Mouse (Mus musculus) granulocyte monocyte progenitor cell, adult 5-6 weeks (primary cell): ENCODE data around the gene Tmcc2. TPM values are rescaled to one million over a fixed set of nuclear protein-coding genes. Genes with fewer than 3 reads are reported as not detected.
A peak's percentile ranks its signal among the peaks of the same experiment; 100 is the strongest.

Experiments
- ATAC-seq: replicated peaks from 2 replicates; pipeline ENCODE4 v1.8.0; 2016; ENCODE audit warnings: mild to moderate bottlenecking, moderate TSS enrichment, inconsistent platforms; ENCODE audit not compliant: poor library complexity, severe bottlenecking
- total RNA-seq, 2 experiments: library from RNA; stranded (forward) in 1 of 2; stranded (reverse) in 1 of 2; fragments of 200-712, 200-1000 nt in 1 of 2; fragments of >200 nt in 1 of 2; fragmentation: Nextera tagmentation in 1 of 2; gene quantifications; 2 replicates each; pipeline ENCODE4 v1.2.3; 2014 to 2017

Gene Tmcc2
- total RNA-seq, 2 experiments from 2014 or later, result 1.5 to 3.7 TPM

DNA sequence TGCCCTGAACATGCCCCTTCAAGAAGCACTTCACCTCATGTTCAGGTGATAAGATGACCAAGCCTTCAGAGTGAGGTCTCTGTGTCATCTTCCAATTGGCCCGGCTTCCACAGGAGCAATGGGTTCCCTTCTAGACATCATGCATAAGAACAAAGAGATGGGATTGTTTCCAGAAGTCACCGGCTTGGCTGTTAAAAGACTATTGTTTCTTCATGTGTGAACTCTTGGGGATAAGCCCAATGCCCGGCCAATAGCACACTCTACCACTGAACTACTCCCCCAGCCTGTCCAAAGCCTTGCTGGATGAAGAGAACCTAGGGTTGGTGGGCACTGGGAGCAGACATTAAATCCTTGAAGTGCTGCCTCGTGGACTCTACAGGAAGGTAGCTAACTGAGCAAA lies 45.6 kb downstream of the Tmcc2 start:
- no peak for ATAC-seq

GRCm38 (mm10) chr1:132343656-132344055 lies 47.4 kb downstream of the Tmcc2 start:
- peak; percentile 54 for ATAC-seq

DNA sequence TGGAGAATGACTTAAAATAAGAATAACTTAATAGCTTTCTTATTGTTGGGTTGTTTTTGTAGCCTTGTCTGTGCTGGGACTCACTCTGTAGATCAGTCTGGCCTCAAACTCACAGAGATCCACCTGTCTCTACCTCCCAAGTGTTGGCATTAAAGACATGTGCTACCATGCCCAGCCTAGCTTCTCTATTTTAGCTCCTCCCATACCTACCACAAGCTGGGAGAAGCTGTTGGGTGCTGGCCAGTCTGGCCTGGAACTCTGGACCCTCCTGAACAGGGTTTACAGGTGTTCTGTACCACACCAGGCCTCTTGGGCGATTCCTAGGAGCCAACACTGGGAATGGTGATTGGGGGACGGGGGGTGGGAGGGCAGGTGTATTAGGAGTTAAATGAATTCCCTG lies 47.9 kb downstream of the Tmcc2 start:
- peak; percentile 21; the same call in 1 of the 2 replicates for ATAC-seq

GRCm38 (mm10) chr1:132342518-132342917 lies 48.6 kb downstream of the Tmcc2 start:
- no peak for ATAC-seq

- peak; percentile 95 for ATAC-seq
Observed at GRCm38 (mm10) chr1:132341731-132342501, 49.2 kb downstream of the Tmcc2 start.

DNA sequence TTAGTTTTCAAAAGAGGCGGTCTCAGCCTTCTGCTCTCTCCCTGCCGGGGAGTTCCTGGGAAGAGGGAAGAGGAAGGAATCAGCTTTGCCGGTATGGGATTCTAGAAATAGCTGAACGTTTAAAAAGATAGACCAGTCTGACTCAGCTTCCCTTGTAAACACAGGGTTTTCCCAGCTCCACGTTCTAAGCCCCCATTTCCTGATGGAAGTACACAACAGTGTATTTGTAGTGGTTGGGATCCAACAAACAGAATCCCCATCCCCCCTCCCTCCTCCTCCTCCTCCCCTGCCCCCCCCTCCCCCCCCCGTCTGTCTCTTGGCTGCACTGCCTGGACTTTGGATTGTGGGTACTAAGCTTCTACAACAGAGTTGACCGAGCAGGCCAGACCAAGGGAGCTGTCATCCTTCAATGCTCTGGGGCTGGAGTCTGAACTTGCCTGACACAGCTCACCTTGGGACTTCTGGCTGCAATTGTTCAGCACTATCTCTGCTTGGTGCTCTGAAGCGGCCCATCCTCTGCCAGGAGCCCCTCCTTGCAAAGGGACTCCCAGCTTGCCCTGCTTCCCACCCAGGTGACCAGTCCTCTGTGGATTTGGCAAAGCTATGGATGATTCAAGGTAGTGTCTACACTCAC lies 52.9 kb downstream of the Tmcc2 start:
- no peak for ATAC-seq

- ATAC-seq, result no peak
Observed at GRCm38 (mm10) chr1:132336921-132337320, 54.2 kb downstream of the Tmcc2 start.

DNA sequence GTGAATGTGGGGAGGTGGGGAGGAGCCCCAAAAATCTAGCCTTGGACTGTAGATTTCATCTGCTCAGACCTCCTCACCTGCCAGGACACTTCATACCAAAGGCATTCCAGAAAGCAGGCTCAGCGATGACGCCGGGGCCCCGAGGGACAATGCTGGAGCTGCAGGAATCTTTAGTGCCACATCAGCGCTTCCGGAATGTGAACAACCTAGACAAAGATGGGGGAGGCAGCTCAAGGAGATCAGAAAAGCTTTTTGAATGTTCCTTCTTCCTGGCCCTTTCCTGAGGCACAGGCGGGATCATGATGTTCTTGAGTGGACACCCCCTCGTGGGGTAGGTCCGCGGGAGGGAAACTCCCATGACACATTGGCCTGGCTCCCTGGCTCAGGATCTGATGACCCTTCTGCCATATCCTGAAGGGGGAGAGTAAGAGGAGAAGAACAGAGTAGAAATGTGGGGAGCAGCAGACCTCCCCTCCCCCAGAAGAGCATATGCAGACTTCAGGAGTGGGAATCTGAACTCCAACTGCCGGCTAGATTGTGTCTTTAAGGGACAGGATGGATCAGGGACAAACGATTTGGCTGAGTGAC lies 55.6 kb downstream of the Tmcc2 start:
- no peak for ATAC-seq

- ATAC-seq, result no peak
Observed at GRCm38 (mm10) chr1:132334178-132334801, 56.8 kb downstream of the Tmcc2 start.

DNA sequence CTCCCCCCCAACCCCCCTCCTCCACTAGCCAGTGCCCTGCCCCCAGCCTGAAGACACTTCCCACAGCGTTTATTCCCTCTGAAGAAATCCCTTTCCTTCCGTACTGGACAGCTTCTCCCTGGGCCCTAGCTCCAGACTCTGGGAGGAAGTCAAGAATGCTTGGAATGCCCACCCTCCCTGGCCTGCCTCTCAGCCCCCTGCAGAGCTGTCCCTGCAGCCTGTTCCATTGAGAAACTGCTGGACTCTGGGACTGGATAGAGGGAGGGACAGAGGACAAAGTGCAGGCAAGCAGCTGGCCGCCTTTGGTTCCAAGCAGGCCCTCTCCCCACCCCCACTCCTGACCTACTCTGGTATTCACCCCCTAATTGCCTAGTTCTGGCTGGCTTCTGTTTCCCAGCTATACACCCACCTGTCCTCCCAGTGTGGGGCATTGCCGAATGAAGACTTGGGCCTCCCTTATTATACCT lies 57.4 kb downstream of the Tmcc2 start:
- ATAC-seq, result no peak

GRCm38 (mm10) chr1:132333201-132333600 lies 57.9 kb downstream of the Tmcc2 start:
- no peak for ATAC-seq

- ATAC-seq, result peak; percentile 60
Observed at GRCm38 (mm10) chr1:132331283-132331682, 59.8 kb downstream of the Tmcc2 start.

GRCm38 (mm10) chr1:132330397-132330796 lies 60.7 kb downstream of the Tmcc2 start:
- no peak for ATAC-seq

DNA sequence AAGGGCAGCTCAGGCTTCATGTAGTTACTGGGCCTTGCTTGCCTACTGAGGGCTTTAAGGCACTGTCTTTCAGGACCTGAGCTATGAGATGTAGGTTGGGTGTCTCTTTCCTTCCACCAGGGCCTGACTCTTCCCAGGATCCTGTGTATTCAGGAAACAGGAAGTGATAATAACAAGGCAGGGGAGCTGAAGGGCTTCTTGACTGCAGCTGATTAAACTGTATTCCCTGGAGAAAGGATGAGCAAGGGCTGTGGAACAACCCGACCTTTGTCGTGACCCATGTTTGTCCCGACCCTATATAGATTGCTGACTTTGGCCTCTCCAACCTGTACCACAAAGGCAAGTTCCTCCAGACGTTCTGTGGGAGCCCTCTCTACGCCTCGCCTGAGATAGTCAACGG lies 61.4 kb downstream of the Tmcc2 start:
- no peak for ATAC-seq

- ATAC-seq, result no peak
Observed at GRCm38 (mm10) chr1:132328565-132328964, 62.5 kb downstream of the Tmcc2 start.

DNA sequence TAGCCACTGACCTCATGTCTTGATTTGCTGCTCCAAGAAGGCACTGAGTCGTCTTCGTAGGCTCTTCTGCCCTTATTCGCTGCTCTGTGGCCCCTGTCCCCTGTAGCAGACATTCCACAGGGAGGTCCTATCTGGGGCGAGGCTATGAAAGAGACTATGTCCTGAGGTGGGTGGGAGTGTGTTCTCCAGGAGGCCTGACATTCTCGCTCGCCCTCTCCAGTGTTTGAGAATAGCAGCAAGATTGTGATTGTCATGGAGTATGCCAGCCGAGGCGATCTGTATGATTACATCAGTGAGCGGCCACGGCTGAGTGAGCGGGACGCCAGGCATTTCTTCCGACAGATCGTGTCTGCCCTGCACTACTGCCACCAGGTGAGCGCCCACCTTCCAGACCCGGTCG lies 63.6 kb downstream of the Tmcc2 start:
- ATAC-seq, result no peak

DNA sequence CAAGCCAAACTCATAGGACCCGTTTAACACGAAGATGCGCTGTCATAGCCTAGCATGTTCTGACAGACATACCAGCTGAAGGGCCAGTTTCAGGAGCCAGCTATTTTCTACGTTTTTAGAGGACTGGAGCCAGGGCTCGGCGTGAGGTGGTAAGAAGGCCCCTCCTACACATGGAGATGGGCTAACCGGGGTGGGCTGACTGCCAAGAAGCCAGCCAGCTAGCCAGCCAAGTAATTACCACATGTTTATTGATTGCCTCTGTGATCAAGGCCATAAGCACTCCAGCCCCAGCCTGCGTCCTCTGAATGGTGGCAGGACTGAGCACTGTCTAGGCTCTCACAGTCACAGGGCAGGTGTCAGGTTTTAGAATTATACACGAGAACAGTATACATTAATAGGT lies 64.3 kb downstream of the Tmcc2 start:
- ATAC-seq, result no peak

DNA sequence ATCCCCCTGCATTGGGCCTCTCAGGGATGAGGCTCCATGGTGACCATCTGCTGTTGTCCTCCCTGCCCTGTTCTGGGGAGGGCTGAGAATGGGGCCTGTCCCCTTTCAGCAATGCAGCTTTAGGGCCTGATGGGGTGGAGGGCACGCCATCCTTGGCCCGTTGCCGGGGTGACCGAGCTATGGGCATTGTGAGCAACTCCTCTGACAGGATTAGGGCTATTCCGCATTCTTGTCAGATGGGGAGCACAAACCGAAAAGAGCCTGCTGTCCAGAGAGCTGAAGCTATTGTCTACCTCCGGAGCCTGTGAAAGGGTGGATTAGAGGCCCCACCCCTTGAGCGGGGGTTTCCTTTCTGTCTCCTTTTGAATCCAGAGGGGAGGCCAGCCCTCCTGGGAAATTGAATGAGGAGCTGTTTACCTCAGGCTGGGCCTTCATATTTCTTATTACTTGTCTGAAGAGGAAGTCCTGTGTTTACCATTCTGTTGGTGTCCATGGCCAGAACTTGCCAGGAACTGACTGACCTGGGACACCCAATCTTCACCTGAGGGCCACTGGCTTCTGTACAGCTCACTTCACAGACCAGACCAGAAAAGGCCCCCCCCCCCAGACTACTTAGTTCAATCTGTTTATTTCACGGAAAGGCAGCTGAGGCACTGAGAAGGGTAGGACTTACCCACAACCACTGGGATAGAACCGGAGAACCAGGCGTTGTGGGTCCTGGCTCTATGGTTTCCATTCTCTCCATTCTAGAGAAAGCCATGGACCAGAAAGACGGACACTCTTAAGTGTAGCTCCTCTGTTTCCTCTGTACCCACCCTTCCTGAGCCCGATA lies 68.2 kb downstream of the Tmcc2 start:
- ATAC-seq, result no peak

DNA sequence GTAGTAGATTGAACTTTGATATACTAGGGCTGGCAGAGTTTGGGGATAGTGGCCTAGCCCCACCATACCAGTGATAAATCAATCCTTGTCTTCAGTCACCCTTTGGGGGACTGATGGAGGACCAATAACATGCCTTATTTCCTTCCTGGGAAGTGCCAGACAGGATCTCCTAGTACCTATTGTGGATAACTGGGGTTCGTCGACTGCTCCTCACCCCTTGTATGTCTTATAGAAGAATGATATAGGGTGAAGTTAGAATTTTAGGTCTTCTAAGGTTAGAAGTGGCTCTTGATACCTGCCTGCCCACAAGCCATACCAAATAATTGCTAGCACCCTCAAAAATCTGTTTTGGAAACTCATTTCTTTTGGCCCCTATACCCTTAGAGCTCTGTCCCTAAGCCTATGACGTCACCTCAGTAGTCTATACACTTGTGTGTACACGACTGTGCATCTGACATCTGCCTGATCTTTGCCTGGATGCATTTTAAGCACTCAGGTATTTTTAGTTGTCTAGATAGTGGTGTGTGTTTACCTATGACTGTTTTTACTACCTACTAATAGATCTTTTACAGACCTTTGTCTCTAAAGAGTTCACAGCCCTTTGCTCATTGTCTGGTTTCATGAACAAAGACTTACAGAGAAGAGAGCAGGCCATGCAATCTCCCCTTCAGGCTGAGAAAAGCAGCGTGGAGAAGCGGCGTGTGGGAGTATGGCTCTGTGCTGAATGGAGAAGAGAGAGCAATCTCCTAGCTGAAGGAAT lies 69.1 kb downstream of the Tmcc2 start:
- no peak for ATAC-seq
